Mouse (Mus musculus): ENCODE measurements around the gene Serhl. TPM values are rescaled to one million over a fixed set of nuclear protein-coding genes. Genes with fewer than 3 reads are reported as not detected.
"Not testable (repeated sequence)": the region's sequence is repeated elsewhere in the genome, so short reads cannot be mapped to it uniquely, and the experiment has no call there.

Gene Serhl
- polyA plus RNA-seq, 1 experiment from 2014 or later, result 56.3 TPM

DNA sequence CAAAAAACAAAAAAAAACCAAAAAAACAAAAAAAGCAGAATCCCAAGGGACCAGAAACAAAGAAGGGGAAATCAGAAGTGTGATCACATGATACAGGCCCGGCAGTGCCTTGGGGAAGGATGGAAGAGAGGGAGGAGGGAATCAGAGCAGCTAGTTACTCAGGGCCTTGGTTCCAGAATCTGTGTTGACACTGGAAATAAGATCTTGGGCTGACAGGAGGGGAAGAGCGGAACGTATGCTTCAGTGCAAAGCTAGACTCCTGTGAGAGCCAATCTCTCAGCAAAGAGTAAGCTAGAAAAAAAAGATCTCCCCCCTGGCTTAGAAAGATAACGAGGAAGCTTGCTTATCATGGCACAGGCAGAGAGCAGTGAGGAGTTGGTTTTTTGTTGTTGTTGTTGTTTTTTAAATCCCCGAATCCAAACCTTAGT, 30.1 kb upstream of the Serhl start:
- peaks cover 7% of the 10 kb centered on the region for H3K4me1 ChIP-seq (replicated peaks)
- no peak overlapping the region for H3K27ac ChIP-seq
- H3K4me2 ChIP-seq (replicated peaks), result no peak overlapping the region
- ATAC-seq, result no peak
- H3K9ac ChIP-seq, result no peak overlapping the region
- no peaks in the 10 kb centered on the region for H3K9me3 ChIP-seq
- 57% methylated on average over 5 of the region's 5 CpGs for WGBS
- H3K4me3 ChIP-seq (replicated peaks), result no peak overlapping the region
- no peaks in the 10 kb centered on the region for H3K27me3 ChIP-seq (replicated peaks)
- H3K36me3 ChIP-seq, result no peaks in the 10 kb centered on the region

DNA sequence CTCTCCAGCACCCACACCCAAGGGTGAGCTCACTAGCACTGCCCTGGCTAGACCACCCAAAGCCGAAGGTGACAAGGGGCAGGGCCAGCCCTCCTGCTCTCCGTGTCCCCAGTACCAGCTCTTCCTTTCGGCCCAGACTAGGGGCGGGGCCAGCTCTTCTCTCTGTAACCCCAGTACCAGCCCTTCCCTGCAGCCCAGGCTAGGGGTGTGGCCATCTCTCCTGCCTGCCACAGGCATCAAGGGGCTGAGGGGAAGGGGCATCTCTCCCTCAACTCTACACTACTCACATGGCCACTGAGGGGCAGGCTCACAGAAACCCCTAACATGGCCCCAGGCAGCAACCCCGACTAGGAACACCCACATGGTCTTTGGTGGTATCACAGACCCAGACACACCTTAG, 27.6 kb upstream of the Serhl start:
- Histone ChIP-seq H3K4me1 (replicated peaks) (peaks cover 3% of the 10 kb centered on the region; the same call in 1 of the 2 replicates), H3K27me3 (replicated peaks) (no peaks in the 10 kb centered on the region), H3K9me3 (no peaks in the 10 kb centered on the region), H3K36me3 (no peaks in the 10 kb centered on the region), H3K27ac (no peak overlapping the region), H3K4me3 (replicated peaks) (no peak overlapping the region), H3K9ac (no peak overlapping the region), H3K4me2 (replicated peaks) (no peak overlapping the region)
- 8% methylated on average over 5 of the region's 5 CpGs for WGBS
- ATAC-seq, result peak; percentile 34; the same call in 1 of the 2 replicates

DNA sequence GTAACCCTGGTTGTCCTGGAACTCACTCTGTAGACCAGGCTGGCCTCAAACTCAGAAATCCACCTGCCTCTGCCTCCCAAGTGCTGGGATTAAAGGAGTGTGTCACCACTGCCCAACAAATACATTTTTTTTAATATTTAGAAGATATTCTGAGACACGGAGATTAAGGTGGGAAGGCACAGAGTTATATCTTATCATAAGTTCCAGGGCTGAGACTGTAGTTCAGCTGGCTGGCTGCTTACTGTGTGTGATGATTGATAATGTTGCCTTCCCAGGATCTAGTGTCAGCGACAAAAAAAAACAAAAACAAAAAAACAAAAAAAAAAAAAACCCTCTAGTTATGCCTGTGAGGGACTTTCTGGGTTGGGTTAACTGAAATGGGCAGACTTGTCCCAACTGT, 26.7 kb upstream of the Serhl start:
- not testable (repeated sequence) for H3K4me2 ChIP-seq (replicated peaks); H3K4me1 ChIP-seq (replicated peaks); H3K27ac ChIP-seq; H3K9ac ChIP-seq; ATAC-seq; H3K27me3 ChIP-seq (replicated peaks); H3K36me3 ChIP-seq; H3K4me3 ChIP-seq (replicated peaks); H3K9me3 ChIP-seq
- 84% methylated on average over 2 of the region's 2 CpGs for WGBS

DNA sequence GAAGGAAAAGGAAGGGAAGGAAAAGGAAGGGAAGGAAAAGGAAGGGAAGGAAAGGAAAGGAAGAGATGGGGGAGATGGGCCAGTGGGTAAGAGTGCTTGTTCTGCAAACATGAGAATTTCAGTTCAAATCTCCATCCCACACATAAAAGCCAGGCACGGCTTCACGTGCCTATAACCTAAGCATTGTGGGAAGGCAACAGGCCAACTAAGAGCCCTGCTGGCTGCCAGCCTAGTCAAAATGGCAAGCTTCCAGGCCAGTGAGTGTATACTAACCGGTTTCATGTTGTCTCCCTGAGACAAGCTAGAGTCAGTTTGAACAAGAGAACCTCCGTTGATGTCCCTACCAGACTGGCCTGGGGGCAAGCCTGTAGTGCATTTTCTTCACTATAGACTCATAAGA, 23.8 kb upstream of the Serhl start:
- Histone ChIP-seq H3K4me1 (replicated peaks) (no peaks in the 10 kb centered on the region), H3K9me3 (no peaks in the 10 kb centered on the region), H3K4me3 (replicated peaks) (no peak overlapping the region), H3K27me3 (replicated peaks) (no peaks in the 10 kb centered on the region), H3K27ac (no peak overlapping the region), H3K36me3 (no peaks in the 10 kb centered on the region), H3K9ac (no peak overlapping the region), H3K4me2 (replicated peaks) (no peak overlapping the region)
- ATAC-seq, result no peak
- 63% methylated on average over 4 of the region's 4 CpGs for WGBS

DNA sequence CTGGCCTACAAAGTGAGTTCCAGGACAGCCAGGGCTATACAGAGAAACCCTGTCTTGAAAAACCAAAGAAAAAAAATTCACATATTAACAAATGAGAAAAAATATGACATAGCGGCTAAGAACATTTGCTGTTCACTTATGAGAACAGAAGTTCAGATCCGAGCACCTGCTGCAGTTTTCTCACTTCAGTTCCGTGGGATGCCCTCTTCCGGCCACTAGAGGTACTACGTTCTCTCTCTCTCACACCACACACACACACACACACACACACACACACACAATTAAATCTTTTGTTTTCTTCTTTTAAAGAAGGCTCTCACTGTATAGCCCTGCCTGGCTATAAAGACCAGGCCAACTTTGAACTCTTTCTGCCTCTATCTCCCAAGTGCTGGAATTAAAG, 21.0 kb upstream of the Serhl start:
- H3K4me3 ChIP-seq (replicated peaks), result no peak overlapping the region
- no peak overlapping the region for H3K27ac ChIP-seq
- H3K9ac ChIP-seq, result no peak overlapping the region
- H3K27me3 ChIP-seq (replicated peaks), result no peaks in the 10 kb centered on the region
- 93% methylated on average over 5 of the region's 5 CpGs for WGBS
- ATAC-seq, result no peak
- H3K4me2 ChIP-seq (replicated peaks), result no peak overlapping the region
- H3K4me1 ChIP-seq (replicated peaks), result 0 out of 2 replicates have a peak, but pooled peaks cover 2% of the 10 kb centered on the region
- H3K36me3 ChIP-seq, result no peaks in the 10 kb centered on the region
- no peaks in the 10 kb centered on the region for H3K9me3 ChIP-seq

DNA sequence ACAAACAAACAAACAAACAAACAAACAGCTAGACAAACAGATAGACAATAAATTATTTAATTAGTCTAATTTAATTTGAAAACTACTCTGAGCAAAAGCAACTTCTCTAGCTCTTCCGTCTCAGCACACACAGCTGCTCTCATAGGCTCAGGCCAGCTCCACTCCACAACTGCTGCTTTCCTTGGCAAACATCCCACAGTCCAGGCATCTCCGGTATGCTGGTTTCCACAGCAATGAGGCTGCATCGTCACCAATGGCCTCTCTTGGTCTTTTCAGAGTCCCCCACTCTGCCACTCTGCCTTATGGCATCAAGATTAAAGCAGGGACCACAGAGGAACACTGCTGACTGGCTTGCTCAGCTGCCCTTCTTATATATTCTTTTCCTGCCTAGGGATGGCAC, 18.4 kb upstream of the Serhl start:
- Histone ChIP-seq H3K27ac (0 out of 2 replicates have a peak overlapping the region, but pooled peaks have one; percentile 17), H3K27me3 (replicated peaks) (no peaks in the 10 kb centered on the region), H3K4me1 (replicated peaks) (peaks cover 2% of the 10 kb centered on the region; the same call in 1 of the 2 replicates), H3K4me2 (replicated peaks) (no peak overlapping the region), H3K36me3 (no peaks in the 10 kb centered on the region), H3K9me3 (no peaks in the 10 kb centered on the region), H3K4me3 (replicated peaks) (no peak overlapping the region), H3K9ac (no peak overlapping the region)
- WGBS, result 32% methylated on average over 3 of the region's 3 CpGs
- ATAC-seq, result 0 out of 2 replicates have a peak, but pooled peaks have one; percentile 39

DNA sequence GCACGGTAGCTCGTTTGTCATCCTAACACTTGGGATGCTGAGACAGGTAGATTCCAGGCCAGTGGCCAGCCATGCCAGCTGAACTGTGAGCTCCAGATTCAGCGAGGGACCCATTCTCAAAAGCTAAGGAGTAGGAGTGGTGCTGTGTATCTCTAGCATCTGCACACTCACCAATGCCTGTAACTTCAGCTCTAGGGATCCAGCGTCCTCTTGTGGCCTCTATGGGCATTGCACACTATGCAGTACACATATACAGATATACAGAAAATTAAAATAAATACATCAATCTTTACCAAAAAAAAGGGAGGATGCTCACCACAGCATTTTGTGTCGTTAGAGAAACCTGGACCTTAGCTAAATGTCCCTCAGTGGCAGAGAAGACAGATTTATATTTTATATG, 17.6 kb upstream of the Serhl start:
- H3K4me3 ChIP-seq (replicated peaks), result no peak overlapping the region
- no peaks in the 10 kb centered on the region for H3K36me3 ChIP-seq
- H3K4me2 ChIP-seq (replicated peaks), result no peak overlapping the region
- WGBS, result 85% methylated on average over 5 of the region's 5 CpGs
- no peak overlapping the region for H3K9ac ChIP-seq
- H3K4me1 ChIP-seq (replicated peaks), result peaks cover 2% of the 10 kb centered on the region; the same call in 1 of the 2 replicates
- H3K27ac ChIP-seq, result no peak overlapping the region
- no peaks in the 10 kb centered on the region for H3K9me3 ChIP-seq
- no peak for ATAC-seq
- H3K27me3 ChIP-seq (replicated peaks), result 0 out of 2 replicates have a peak, but pooled peaks cover 6% of the 10 kb centered on the region

DNA sequence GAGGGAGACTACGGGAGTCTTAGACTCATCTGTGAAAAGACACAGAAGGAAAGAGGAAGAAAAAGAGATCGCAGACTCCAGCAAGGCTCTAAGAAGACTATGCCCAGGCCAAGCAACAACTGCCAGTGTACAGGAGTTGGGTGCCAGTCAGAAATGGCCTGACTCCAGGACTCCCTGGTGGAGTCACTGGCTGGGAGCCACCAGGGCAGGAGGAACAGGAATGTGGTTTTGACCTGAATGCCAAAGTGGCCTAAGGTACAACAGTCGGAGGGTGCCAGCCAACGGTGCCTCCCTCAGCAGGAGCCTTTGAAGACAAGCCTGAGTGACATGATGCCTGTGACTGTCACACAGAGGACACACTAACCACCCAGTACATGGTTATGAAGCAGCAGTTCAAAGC, 15.1 kb upstream of the Serhl start:
- Histone ChIP-seq H3K9ac (no peak overlapping the region), H3K27me3 (replicated peaks) (0 out of 2 replicates have a peak, but pooled peaks cover 6% of the 10 kb centered on the region), H3K4me1 (replicated peaks) (peaks cover 2% of the 10 kb centered on the region; the same call in 1 of the 2 replicates), H3K27ac (no peak overlapping the region), H3K36me3 (no peaks in the 10 kb centered on the region), H3K9me3 (no peaks in the 10 kb centered on the region), H3K4me3 (replicated peaks) (no peak overlapping the region), H3K4me2 (replicated peaks) (no peak overlapping the region)
- ATAC-seq, result no peak
- 88% methylated on average over 4 of the region's 4 CpGs for WGBS

DNA sequence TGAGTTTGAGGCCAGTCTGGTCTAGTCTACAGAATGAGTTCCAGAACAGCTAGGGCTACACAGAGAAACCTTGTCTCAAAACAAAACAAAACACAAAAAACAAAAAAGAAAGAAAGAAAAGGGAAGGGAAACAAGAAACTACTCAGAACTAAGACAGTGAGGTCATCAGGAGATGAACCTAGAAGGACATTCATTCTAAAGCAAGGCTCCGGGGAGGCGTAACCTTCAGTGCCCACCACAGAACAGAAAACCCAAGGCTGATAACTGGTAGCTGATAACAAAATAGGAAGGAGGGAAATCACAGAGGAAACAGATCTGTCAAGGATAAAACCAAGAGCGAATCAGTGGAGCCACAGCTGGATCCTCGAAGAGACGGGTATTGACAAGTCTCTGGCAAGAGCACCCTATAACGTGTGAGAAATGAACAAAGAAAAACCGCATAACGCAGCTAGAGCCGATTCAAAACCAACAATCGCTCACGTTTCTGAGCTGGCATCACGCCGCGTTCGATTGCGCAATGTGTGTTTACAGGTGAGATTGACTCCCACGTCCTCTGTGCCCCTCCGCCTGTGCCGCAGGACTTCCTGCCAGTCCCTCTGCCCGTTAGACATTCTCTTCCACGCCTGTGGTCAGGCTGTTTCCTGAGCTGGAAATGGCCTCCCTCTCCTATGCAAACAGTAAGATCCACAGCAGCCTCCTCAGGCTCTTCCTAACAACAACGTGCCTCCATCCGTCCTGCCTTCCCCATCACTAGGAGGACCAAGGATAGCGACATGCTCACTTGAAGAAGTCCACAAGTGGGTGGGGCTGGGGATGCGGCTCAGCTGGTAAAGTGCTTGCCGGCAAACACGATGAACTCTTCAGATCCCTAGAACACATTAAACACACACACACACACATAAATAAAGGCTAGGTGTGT, 13.4 kb upstream of the Serhl start:
- Histone ChIP-seq H3K9ac (no peak overlapping the region), H3K9me3 (no peaks in the 10 kb centered on the region), H3K4me3 (replicated peaks) (no peak overlapping the region), H3K4me1 (replicated peaks) (peaks cover 2% of the 10 kb centered on the region; the same call in 1 of the 2 replicates), H3K27ac (no peak overlapping the region), H3K27me3 (replicated peaks) (0 out of 2 replicates have a peak, but pooled peaks cover 6% of the 10 kb centered on the region), H3K4me2 (replicated peaks) (no peak overlapping the region), H3K36me3 (no peaks in the 10 kb centered on the region)
- WGBS, result 47% methylated on average over 27 of the region's 27 CpGs
- ATAC-seq, result no peak

DNA sequence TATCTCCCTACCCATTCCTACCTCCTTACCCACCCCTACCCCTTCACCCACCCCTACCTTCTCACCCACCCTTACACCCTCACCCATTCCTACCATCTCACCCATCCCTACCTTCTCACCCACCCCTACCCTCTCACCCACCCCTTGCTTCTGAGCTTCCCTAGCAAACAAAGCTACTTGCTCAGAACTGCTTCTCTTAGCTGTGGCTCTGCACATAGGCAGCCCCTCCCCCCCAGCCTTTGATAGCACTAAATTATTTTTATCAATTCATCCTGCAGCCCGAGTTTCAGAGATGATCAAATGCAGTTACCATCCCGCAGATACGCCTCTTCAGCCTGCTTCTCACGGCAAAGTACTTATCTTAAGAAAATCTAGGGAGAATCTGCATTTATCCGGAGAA, 5.8 kb upstream of the Serhl start:
- no peaks in the 10 kb centered on the region for H3K4me1 ChIP-seq (replicated peaks)
- 73% methylated on average over 5 of the region's 5 CpGs for WGBS
- H3K9me3 ChIP-seq, result no peaks in the 10 kb centered on the region
- H3K27me3 ChIP-seq (replicated peaks), result no peaks in the 10 kb centered on the region
- H3K9ac ChIP-seq, result no peak overlapping the region
- no peak for ATAC-seq
- no peak overlapping the region for H3K4me3 ChIP-seq (replicated peaks)
- H3K36me3 ChIP-seq, result no peaks in the 10 kb centered on the region
- H3K27ac ChIP-seq, result no peak overlapping the region
- no peak overlapping the region for H3K4me2 ChIP-seq (replicated peaks)

DNA sequence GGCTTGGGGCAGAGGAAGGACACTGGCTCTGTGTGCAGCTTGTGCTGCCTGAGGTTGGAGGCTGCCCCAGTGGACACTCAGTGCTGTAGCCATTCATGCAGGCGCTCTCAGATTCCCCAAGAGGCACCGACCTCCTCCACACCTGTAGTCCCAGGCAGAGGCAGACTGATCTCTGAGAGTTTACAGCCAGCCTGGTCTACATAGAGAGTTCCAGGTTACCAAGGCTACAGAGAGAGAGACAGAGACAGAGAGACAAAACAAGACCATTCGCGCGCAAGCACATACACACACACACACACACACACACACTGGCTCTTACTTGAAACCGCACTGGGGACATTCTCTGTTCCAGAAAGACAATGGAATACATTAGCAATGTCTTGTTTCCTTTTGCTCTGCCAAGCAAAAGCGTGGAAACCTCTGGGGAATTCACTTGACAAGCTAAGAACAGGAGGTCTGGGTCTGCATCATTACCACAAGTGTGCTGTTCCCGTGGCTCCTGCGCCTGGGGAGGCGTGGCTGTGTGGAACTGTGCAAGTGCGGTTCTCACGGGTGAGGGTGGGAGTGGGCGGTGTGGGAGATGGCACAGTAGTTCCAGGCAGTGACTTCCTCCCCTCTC, 5.2 kb upstream of the Serhl start:
- H3K9me3 ChIP-seq, result no peaks in the 10 kb centered on the region
- H3K4me3 ChIP-seq (replicated peaks), result no peak overlapping the region
- H3K4me2 ChIP-seq (replicated peaks), result no peak overlapping the region
- WGBS, result 59% methylated on average over 13 of the region's 13 CpGs
- H3K9ac ChIP-seq, result no peak overlapping the region
- no peaks in the 10 kb centered on the region; the same call in 1 of the 2 replicates for H3K27me3 ChIP-seq (replicated peaks)
- no peaks in the 10 kb centered on the region for H3K36me3 ChIP-seq
- H3K4me1 ChIP-seq (replicated peaks), result no peaks in the 10 kb centered on the region; the same call in 1 of the 2 replicates
- H3K27ac ChIP-seq, result no peak overlapping the region
- no peak for ATAC-seq

DNA sequence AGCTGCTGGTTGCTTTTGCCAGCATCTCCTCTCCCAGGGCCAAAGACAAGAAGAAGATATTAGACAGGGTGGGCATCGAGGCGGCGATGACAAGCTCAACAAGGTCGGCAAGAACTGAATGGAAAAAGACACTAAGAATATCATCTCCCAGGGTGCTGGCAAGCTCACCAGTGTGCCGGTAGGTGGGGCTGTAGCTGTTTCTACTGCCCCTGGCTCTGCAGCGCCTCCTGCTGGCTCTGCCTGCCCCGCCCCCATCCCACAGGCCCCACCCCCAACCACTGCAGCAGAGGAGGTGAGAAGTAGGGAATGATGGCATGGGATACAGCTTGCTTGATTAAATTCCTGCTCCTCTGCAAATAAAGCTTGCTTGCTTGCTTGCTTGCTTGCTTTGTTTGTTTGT, 3.4 kb upstream of the Serhl start:
- no peak for ATAC-seq
- no peak overlapping the region for H3K4me3 ChIP-seq (replicated peaks)
- 36% methylated on average over 7 of the region's 7 CpGs for WGBS
- no peak overlapping the region for H3K4me2 ChIP-seq (replicated peaks)
- no peak overlapping the region for H3K9ac ChIP-seq
- H3K27me3 ChIP-seq (replicated peaks), result no peaks in the 10 kb centered on the region; the same call in 1 of the 2 replicates
- H3K4me1 ChIP-seq (replicated peaks), result peaks cover 3% of the 10 kb centered on the region
- H3K9me3 ChIP-seq, result no peaks in the 10 kb centered on the region
- no peak overlapping the region for H3K27ac ChIP-seq
- no peaks in the 10 kb centered on the region for H3K36me3 ChIP-seq
